Mouse (Mus musculus) embryonic facial prominence, embryonic 13.5 days (tissue): ENCODE data around the gene Spata32. TPM values are rescaled to one million over a fixed set of nuclear protein-coding genes. Genes with fewer than 3 reads are reported as not detected.

Experiments used
- ATAC-seq: fragments of 200-750 bp; cut with Nextera tagmentation; 2 replicates; pipeline ENCODE4 v1.8.0; 2017; ENCODE audit warnings: low read depth; ENCODE audit not compliant: insufficient number of reproducible peaks, insufficient read depth, low FRiP score, low TSS enrichment
- H3K27ac ChIP-seq: fragments of 300-500 bp; sonication (generic); 2 replicates; pipeline ENCODE4 v1.5.1; 2015; ENCODE audit warnings: moderate library complexity, mild to moderate bottlenecking, inconsistent platforms
- H3K27me3 ChIP-seq: fragments of 300-500 bp; sonication (generic); 2 replicates; pipeline ENCODE4 v1.6.1; 2015; ENCODE audit warnings: mild to moderate bottlenecking, inconsistent platforms
- H3K36me3 ChIP-seq: fragments of 300-500 bp; sonication (generic); 2 replicates; pipeline ENCODE4 v1.6.1; 2015; ENCODE audit warnings: mild to moderate bottlenecking, inconsistent platforms
- H3K4me1 ChIP-seq: fragments of 300-500 bp; sonication (generic); 2 replicates; pipeline ENCODE4 v1.6.1; 2015; ENCODE audit warnings: inconsistent platforms
- H3K4me2 ChIP-seq: fragments of 300-500 bp; sonication (generic); 2 replicates; pipeline ENCODE4 v1.6.1; 2015; ENCODE audit warnings: moderate library complexity, mild to moderate bottlenecking, inconsistent platforms
- H3K4me3 ChIP-seq: fragments of 300-500 bp; sonication (generic); 2 replicates; pipeline ENCODE4 v1.5.1; 2015; ENCODE audit warnings: mild to moderate bottlenecking, inconsistent platforms
- H3K9ac ChIP-seq: fragments of 300-500 bp; sonication (generic); 2 replicates; pipeline ENCODE4 v1.6.1; 2015; ENCODE audit warnings: mild to moderate bottlenecking, inconsistent platforms
- H3K9me3 ChIP-seq: fragments of 300-500 bp; sonication (generic); 2 replicates; pipeline ENCODE4 v1.6.1; 2016; ENCODE audit warnings: inconsistent platforms
- WGBS: fragments of 180-500 bp; shearing (Covaris S2); methylation state at CpG from one replicate; pipeline ENCODE4 v1.1.7; 2015; ENCODE audit warnings: mixed read lengths; 5-methylcytosine and 5-hydroxymethylcytosine counted together
- polyA plus RNA-seq: library from polyadenylated mRNA; unstranded; fragments of >200 nt; fragmentation: Nextera tagmentation; extraction: Ambion mirVana; gene quantifications from 2 replicates; pipeline ENCODE4 v1.2.1, GENCODE M21; 2015

The Spata32 gene
- polyA plus RNA-seq, 1 experiment from 2014 or later, result not detected

DNA sequence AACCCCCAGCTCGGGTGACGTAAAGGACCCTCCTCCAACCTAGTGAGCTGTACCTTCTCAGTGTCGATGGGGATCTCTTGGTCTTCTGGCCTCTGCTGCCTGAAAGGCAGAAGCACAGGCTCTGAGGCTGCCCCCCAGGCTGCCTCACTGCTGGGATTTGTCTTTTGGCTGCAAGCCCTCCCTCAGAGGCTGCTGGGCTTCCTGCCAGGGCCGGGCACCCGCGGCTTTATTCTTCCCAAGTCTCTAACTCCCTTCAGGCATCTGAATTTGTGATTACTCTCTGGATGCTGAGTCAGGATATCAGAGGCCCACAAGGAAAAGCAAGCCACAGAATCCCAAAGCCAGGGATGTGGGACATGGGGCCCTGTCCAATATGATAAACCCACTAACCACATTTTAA, 16.6 kb downstream of the Spata32 start:
- Histone ChIP-seq H3K9me3 (no peaks in the 10 kb centered on the region), H3K27me3 (peaks cover 48% of the 10 kb centered on the region), H3K4me2 (no peak overlapping the region), H3K36me3 (no peaks in the 10 kb centered on the region), H3K4me3 (no peak overlapping the region), H3K4me1 (peaks cover 34% of the 10 kb centered on the region), H3K27ac (peak overlapping the region; percentile 57), H3K9ac (no peak overlapping the region)
- peak; percentile 65 for ATAC-seq
- 9% methylated on average over 6 of the region's 6 CpGs for WGBS

DNA sequence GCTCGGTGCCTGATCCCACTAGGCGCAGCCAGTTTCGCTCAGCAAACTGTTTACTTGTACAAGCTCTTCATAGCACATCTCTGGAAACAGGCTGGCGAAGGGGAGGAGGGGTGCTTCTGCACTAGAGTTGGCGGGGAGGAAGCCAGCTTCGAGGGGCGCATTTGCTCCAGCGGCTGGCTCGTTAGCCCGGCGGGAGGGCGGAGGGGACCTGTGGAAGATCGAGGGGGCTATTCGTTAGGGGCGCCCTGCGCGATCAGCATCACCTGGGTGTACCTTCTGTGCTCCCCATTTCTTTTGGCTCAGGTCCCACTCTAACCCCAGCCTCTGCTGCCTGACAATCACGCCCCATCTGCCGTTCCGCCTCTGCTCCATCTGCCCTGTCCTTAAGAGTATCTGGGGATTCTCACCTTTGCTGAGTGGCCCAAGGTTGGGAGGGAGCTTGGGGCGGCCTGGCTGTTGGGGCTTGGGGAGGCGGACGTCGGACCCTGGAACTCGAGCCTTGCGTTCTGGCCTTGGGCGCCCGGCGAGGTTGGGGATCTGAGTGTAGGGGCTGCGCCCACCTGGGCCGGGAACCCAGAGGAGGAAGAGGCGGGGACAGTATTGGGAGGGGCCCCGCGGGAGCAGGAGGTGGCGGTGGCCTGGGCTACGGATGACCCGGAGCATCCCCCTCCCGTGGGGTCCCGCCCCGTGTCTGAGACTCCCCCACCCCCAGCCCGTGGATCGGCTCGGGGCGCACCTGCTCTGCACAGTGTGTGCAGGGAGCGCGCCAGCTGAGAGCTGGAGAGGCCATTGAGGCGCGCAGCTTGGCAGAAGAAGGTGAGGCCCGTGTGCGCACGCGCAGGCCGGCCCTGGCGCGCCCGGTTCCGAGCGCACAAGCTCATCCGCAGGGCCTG, 19.1 kb downstream of the Spata32 start:
- H3K9me3 ChIP-seq, result no peaks in the 10 kb centered on the region
- peak overlapping the region; percentile 51 for H3K4me3 ChIP-seq
- H3K27ac ChIP-seq, result no peak overlapping the region
- H3K27me3 ChIP-seq, result peaks cover 73% of the 10 kb centered on the region
- WGBS, result 2% methylated on average over 59 of the region's 59 CpGs
- H3K36me3 ChIP-seq, result no peaks in the 10 kb centered on the region
- peak overlapping the region; percentile 90 for H3K4me2 ChIP-seq
- peaks cover 34% of the 10 kb centered on the region for H3K4me1 ChIP-seq
- peak; percentile 22; the same call in 1 of the 2 replicates for ATAC-seq
- peak overlapping the region; percentile 64 for H3K9ac ChIP-seq

DNA sequence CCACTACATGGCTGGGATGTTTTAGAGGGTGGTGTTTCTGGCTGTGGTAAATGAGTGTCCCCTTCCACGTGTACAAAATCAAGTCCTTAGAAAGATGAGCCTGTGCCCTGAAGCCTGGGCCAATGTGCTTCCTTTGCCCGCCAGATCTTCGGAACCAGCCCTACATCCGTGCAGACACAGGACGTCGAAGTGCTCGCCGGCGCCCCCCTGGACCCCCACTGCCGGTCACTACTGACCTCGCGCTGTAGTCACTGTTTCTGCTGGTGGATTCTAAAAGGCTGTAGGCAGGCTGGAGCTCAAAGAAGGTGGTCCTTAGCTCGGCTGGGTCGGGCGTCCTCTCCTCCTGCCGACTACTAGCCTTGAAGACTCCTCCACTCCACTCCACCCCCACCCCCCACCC, 19.9 kb downstream of the Spata32 start:
- Histone ChIP-seq H3K4me3 (peak overlapping the region; percentile 51; the same call in 1 of the 2 replicates), H3K4me2 (peak overlapping the region; percentile 90), H3K9ac (0 out of 2 replicates have a peak overlapping the region, but pooled peaks have one; percentile 11), H3K27ac (no peak overlapping the region), H3K36me3 (no peaks in the 10 kb centered on the region), H3K27me3 (peaks cover 81% of the 10 kb centered on the region), H3K4me1 (peaks cover 39% of the 10 kb centered on the region), H3K9me3 (no peaks in the 10 kb centered on the region)
- ATAC-seq, result no peak
- 4% methylated on average over 16 of the region's 16 CpGs for WGBS

DNA sequence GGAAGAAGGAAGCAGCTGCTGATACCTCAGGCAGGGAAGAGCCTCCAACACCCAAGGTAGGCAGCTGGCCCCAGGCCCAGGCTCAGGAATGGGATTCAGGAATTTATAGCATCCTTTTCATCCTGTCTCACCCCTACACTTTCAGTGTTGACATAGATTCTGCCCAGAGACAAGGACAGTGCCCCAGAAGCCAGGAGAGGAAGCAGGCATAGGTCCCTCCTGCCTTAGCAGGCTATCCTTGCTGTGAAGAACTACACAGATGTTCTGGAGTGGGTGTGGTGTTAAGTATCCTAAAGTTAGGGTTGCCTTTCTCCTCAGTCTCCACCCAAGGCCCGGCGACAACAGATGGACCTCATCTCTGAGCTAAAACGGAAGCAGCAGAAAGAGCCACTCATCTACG, 20.9 kb downstream of the Spata32 start:
- WGBS, result 80% methylated on average over 4 of the region's 4 CpGs

DNA sequence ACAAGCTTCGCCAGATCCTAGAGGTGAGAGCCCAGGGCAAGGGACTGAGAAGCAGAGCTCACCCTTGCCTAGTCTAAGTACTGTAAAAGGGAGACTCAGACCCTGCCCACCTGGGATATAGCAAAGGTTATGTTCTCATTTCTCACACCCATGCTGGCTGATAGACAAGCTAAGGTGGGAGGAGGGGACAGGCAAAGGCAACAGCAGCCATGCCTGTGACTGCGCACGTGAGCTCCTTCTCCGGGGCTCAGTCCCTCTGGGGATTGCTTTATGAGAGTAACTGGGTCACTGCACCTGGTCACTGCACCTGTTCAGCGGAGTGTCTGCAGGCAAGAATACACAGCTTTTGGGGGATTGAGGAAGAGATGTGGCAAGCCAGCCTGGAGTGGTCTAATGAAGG, 22.6 kb downstream of the Spata32 start:
- ATAC-seq, result no peak
- H3K9me3 ChIP-seq, result no peaks in the 10 kb centered on the region
- peaks cover 40% of the 10 kb centered on the region for H3K4me1 ChIP-seq
- no peak overlapping the region for H3K9ac ChIP-seq
- no peak overlapping the region for H3K4me3 ChIP-seq
- WGBS, result 79% methylated on average over 5 of the region's 5 CpGs
- no peak overlapping the region for H3K4me2 ChIP-seq
- H3K27me3 ChIP-seq, result peaks cover 100% of the 10 kb centered on the region
- no peak overlapping the region for H3K27ac ChIP-seq
- no peaks in the 10 kb centered on the region for H3K36me3 ChIP-seq

More for the DNA sequence above, 20.9 kb downstream of the Spata32 start:
- no peak for ATAC-seq
- H3K27me3 ChIP-seq, result peaks cover 91% of the 10 kb centered on the region
- no peaks in the 10 kb centered on the region for H3K36me3 ChIP-seq
- H3K27ac ChIP-seq, result no peak overlapping the region
- peaks cover 49% of the 10 kb centered on the region for H3K4me1 ChIP-seq
- no peak overlapping the region for H3K4me3 ChIP-seq
- H3K9ac ChIP-seq, result no peak overlapping the region
- H3K9me3 ChIP-seq, result no peaks in the 10 kb centered on the region
- H3K4me2 ChIP-seq, result no peak overlapping the region

DNA sequence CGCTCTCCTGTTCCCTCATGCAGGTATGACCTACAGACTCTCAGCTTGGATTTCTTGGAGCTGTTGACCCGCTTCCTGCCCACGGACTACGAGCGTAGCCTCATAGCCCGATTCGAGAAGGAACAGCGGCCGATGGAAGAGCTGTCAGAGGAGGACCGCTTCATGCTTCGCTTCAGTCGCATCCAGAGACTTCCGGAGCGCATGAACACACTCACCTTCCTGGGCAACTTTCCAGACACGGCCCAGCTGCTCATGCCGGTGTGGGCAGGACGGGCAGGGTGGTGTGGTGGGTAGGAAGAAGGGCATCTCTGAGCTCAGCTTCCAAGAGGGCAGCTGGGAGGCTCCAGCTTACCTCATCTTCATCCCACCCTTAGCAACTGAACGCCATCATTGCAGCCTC, 23.0 kb downstream of the Spata32 start:
- H3K4me3 ChIP-seq, result no peak overlapping the region
- 87% methylated on average over 18 of the region's 18 CpGs for WGBS
- no peak for ATAC-seq
- H3K27ac ChIP-seq, result no peak overlapping the region
- H3K9ac ChIP-seq, result no peak overlapping the region
- no peaks in the 10 kb centered on the region for H3K9me3 ChIP-seq
- H3K4me1 ChIP-seq, result peaks cover 39% of the 10 kb centered on the region
- H3K4me2 ChIP-seq, result no peak overlapping the region
- peaks cover 100% of the 10 kb centered on the region for H3K27me3 ChIP-seq
- no peaks in the 10 kb centered on the region for H3K36me3 ChIP-seq

DNA sequence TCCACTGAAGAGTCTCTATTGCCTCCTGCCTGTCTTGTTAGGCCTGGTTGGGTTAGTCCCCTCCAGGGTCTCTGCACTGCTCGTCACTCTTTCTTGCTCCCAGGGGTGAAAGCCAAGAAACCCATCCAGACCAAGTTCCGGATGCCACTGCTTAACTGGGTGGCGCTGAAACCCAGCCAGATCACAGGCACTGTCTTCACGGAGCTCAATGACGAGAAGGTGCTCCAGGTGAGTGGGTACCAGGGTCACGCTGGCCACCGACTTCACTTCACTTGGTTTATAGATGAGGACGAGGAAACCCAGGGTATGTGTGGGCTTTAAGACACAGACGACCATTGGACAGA, 24.4 kb downstream of the Spata32 start:
- H3K4me3 ChIP-seq, result no peak overlapping the region
- no peak overlapping the region for H3K27ac ChIP-seq
- WGBS, result 29% methylated on average over 9 of the region's 9 CpGs

DNA sequence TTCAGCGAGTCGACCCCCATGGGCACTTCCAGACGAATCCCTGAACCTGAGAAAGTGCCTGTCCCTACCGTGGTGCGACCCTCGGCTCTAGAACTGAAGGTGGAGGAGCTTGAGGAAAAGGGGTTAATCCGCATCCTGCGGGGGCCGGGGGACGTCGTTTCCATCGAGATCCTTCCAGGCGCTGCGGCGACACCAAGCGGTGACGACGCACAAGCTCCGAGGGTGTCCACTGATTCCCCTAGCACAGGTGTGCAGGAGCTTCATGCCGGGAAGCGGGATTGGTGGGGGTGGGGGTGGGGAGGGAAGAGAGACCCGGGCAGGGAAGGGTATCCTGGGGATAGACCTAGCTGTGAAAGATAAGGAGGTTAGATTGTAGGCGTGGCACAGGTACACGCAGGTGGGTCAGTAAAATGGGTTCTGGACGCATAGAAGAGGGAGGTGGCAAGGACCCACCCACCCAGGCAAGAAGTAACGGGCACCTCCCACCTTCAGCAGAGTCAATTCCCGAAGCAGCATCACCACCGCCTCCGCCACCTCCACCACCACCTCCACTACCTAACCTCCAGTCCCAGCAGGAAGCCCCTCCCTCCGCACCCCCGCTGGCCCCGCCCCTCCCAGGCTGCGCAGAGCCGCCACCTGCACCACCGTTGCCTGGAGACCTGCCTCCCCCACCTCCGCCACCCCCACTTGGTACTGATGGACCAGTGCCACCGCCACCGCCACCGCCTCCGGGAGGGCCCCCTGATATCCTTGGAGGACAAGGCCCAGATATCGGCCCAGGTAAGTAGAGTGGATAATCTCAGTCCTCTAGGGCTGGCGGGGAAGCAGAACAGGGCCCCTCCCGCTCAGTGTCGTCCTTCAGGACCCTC, 25.0 kb downstream of the Spata32 start:
- peaks cover 90% of the 10 kb centered on the region for H3K27me3 ChIP-seq
- no peak for ATAC-seq
- H3K4me3 ChIP-seq, result peak overlapping the region; percentile 35
- H3K9me3 ChIP-seq, result no peaks in the 10 kb centered on the region
- peak overlapping the region; percentile 60 for H3K4me2 ChIP-seq
- no peak overlapping the region for H3K27ac ChIP-seq
- peak overlapping the region; percentile 51; the same call in 1 of the 2 replicates for H3K9ac ChIP-seq
- no peaks in the 10 kb centered on the region for H3K36me3 ChIP-seq
- WGBS, result 4% methylated on average over 43 of the region's 44 CpGs
- peaks cover 20% of the 10 kb centered on the region for H3K4me1 ChIP-seq

More for the DNA sequence above, 24.4 kb downstream of the Spata32 start:
- Histone ChIP-seq H3K36me3 (no peaks in the 10 kb centered on the region), H3K9me3 (no peaks in the 10 kb centered on the region), H3K4me1 (peaks cover 26% of the 10 kb centered on the region), H3K9ac (no peak overlapping the region), H3K27me3 (peaks cover 95% of the 10 kb centered on the region), H3K4me2 (no peak overlapping the region)
- no peak for ATAC-seq

DNA sequence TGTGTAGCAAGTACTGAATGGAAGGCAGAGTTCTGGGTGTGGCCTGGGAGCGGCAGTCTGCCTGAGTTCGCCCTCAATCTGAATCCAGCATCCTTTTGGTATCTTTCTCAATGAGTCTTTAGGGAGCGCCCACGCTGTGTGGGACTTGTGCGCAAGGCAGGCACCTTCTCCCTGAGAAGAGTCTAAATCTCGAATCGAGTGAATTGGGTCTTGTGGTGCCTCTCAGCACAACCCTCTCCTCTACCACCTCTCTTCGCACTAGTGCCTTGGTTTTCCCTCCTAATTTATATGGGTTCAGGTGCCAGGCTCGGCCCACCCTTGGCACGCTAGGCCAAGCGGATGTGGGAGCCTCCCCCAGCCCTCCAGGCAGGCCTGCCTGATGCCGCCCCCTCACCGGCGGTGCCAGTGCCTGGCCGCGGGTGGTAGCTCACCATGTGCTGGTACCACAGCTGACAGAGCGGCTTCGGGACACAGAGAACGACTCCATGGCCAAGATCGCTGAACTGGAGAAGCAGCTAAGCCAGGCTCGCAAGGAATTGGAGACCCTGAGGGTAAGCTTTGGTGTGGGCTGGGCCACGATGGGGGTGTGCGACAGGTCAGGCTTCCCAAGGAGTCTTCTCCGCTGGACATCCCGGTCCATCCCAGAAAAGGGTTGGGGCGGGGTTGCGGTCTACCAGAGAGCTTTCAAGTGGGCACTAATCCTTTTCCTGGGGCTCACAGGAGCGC, 25.8 kb downstream of the Spata32 start:
- no peak for ATAC-seq
- Histone ChIP-seq H3K4me2 (peak overlapping the region; percentile 60), H3K4me1 (peaks cover 19% of the 10 kb centered on the region), H3K27me3 (peaks cover 82% of the 10 kb centered on the region), H3K4me3 (peak overlapping the region; percentile 35), H3K9ac (peak overlapping the region; percentile 51; the same call in 1 of the 2 replicates), H3K9me3 (no peaks in the 10 kb centered on the region), H3K36me3 (no peaks in the 10 kb centered on the region), H3K27ac (no peak overlapping the region)
- 16% methylated on average over 28 of the region's 28 CpGs for WGBS

DNA sequence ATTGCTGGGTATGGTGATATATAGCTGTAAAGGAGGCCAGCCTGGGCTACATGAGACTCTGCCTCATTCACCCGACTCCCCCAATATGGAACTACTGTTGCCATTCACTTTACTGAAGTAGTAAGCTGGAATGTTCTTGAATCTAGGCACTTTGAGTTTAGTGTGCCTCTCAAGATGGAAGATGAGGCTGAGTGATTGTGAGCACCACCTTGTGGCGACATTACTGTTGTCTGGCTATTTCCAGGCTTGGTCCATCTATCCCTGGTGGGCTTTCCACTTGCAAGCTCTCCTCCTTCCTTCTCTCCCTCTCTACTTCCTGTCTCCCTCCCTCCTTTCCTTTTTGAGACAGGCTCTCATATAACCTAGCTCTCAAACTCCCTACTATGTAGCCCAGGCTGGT, 33.3 kb downstream of the Spata32 start:
- Histone ChIP-seq H3K27me3 (peaks cover 7% of the 10 kb centered on the region), H3K4me1 (no peaks in the 10 kb centered on the region), H3K4me2 (no peak overlapping the region), H3K9me3 (no peaks in the 10 kb centered on the region), H3K4me3 (no peak overlapping the region), H3K27ac (no peak overlapping the region), H3K9ac (no peak overlapping the region), H3K36me3 (no peaks in the 10 kb centered on the region)
- no peak for ATAC-seq
- WGBS, result 38% methylated on average over 2 of the region's 2 CpGs

DNA sequence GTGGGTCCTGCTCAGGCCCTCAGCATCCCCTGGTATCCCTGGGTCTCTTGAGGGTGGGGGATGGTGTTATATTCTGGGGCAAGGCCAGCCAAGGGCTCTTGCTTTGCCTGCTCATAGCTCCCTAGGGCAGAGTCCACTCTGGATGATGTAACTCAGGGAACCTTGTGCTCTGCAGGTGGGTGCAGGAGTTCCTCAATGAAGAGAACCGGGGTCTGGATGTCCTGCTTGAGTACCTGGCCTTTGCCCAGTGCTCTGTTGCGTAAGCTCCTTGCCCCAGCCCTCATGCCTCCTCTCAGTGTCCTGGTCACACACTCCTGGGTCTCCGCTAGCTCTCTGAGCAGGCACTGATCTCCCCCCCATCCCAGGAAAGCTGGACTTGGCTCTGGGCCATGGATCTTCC, 36.3 kb downstream of the Spata32 start:
- Histone ChIP-seq H3K4me1 (no peaks in the 10 kb centered on the region), H3K27me3 (no peaks in the 10 kb centered on the region; the same call in 1 of the 2 replicates), H3K4me3 (no peak overlapping the region), H3K4me2 (no peak overlapping the region), H3K36me3 (no peaks in the 10 kb centered on the region), H3K27ac (no peak overlapping the region), H3K9me3 (no peaks in the 10 kb centered on the region), H3K9ac (no peak overlapping the region)
- ATAC-seq, result no peak
- 91% methylated on average over 3 of the region's 3 CpGs for WGBS
